Mouse (Mus musculus) adrenal gland, postnatal 36 days (tissue): ENCODE data around the gene Ivd. TPM values are rescaled to one million over a fixed set of nuclear protein-coding genes. Genes with fewer than 3 reads are reported as not detected.
A peak's percentile ranks its signal among the peaks of the same experiment; 100 is the strongest.

Experiments
- DNase-seq, 2 experiments: peaks; one replicate each; pipeline ENCODE4 v3.0.0; 2021; ENCODE audit warnings: mixed read lengths in 1 of 2
- total RNA-seq, 2 experiments: library from RNA; stranded (reverse); gene quantifications; 2 replicates each; pipeline ENCODE4 v1.2.3; 2021

Gene Ivd
- total RNA-seq, 2 experiments from 2014 or later = 171 to 443 TPM

DNA sequence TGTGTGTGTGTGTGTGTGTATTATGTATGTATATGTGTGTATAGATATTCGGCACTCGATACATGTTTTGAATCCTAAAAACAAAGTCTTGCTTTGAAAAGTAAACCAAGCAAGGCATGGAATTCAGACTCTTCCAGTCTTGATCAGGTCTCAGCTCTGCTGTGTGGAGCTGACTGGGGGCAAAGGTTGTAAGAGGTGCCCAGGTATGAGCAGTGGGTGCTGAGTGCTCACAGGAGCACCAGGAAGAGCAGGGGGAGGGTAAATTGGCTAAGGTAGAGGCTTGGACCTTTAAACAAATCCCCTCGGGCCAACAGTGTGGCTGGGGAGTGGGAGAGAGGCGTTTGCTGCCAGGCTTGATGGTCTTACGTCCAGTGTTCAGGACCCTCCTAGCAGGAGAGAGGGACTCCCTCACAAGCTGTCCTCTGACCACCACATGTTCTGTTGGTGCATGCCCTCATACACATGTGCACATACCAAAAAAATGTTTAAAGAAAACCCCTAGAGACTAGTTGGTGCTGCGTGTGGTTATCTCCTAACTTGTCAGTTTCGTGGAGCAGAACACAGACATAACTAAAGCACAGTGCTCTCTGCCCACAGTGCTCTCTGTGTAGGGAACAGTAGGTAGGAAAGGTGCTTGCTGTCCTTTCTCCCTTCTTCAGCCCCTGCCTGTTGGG, 49.0 kb downstream of the Ivd start:
- DNase-seq = no peak

DNA sequence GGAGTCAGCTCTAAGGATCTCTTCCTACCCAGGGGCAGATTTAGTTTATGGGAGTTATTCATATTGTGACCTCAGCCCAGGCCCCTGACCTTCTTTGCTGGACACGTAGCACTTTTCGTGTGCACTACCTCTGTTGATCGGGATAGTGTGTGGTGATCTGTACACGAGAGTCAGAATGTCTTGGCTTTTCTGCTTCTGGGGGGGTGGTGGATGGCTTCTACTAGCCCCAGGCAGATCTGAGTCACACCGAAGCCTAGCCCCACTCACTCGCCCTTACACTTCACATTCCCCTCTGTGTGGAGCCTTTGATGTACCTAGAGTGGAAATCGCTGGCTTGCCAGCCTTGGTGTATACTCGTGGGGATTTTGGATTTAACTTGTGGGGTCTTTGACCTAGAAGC, 51.0 kb downstream of the Ivd start:
- DNase-seq = no peak

- DNase-seq = peak; percentile 60 to 64
These were observed 52.0 kb downstream of the Ivd start for GRCm38 (mm10) chr2:118913551-118914276.

DNA sequence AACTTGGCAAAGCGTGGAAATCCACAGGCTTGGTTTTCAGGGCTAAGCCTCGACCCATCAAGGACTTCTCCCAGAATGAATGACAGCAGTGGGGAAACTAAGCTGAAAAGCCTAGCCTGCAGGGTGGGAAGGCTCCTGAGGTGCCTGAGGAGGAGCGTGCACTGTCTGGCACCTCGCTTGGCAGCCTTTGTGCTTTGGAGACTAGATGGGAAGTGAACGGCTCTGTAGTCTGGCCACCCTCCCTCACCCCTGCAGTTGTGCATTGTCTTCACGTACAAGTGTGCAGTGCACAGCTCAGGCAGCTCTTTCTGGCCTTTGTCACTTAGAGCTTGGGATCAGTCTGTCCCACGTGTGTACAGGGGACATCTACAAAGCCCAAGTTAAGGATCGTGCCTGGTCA, 52.9 kb downstream of the Ivd start:
- no peak for DNase-seq

DNA sequence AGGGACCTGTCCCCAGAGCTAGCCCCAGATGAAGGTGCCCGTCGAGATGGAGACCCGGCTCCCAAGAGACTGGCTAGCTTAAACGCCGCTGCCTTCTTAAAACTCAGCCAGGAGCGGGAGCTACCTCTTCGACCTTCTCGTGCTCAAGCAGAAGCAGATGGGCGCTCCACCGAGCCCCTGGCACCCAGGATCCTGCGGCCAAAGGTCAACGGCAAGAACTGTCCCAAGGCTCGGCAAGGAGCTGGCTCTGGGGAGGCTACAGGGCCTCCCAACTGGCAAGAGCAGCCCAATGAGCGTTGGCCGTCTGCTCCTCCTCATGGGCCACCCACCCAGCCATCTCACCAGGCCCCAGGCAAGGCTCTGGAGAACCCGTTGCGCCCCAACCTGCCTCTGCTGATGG, 54.7 kb downstream of the Ivd start:
- no peak for DNase-seq

- no peak for DNase-seq
These were observed 56.8 kb downstream of the Ivd start for GRCm38 (mm10) chr2:118918543-118918942.

- DNase-seq = no peak
These were observed 58.7 kb downstream of the Ivd start for GRCm38 (mm10) chr2:118920428-118920827.

- DNase-seq = no peak
These were observed 64.2 kb downstream of the Ivd start for GRCm38 (mm10) chr2:118925952-118926351.

GRCm38 (mm10) chr2:118926361-118926997, 64.7 kb downstream of the Ivd start, which contains the start of gene Chst14:
Gene Chst14 (plus strand): TSS chr2:118926496.
- DNase-seq = peak; percentile 89 to 94

GRCm38 (mm10) chr2:118926998-118927739, 65.4 kb downstream of the Ivd start:
- no peak for DNase-seq

Other genes starting within 250 kb of the Ivd start
- 10 to 100 TPM; 17.9 to 26.0 TPM for gene Pak6, start 198.7 kb upstream of the Ivd start, total RNA-seq
- under 1 TPM; 0.10 to 0.30 TPM for gene Ankrd63, start 158.0 kb upstream of the Ivd start, total RNA-seq
- gene Plcb2, start 133.5 kb upstream of the Ivd start, total RNA-seq = 1 to 10 TPM; 1.4 to 1.7 TPM
- 10 to 100 TPM; 35.5 to 40.5 TPM for gene Inafm2, start 116.2 kb upstream of the Ivd start, total RNA-seq
- 1 to 10 TPM; 4.8 to 5.6 TPM for gene Ccdc9b, start 99.3 kb upstream of the Ivd start, total RNA-seq
- not detected for gene Phgr1, start 89.2 kb upstream of the Ivd start, total RNA-seq
- gene Disp2, start 82.2 kb upstream of the Ivd start, total RNA-seq = 10 to 100 TPM; 20.6 to 26.4 TPM
- 1 to 10 TPM; 5.8 to 6.6 TPM for gene Knstrn, start 48.0 kb upstream of the Ivd start, total RNA-seq
- 10 to 100 TPM; 40.3 to 42.3 TPM for gene Bahd1, start 38.4 kb downstream of the Ivd start, total RNA-seq
- 10 to 100 TPM in 1 of 2 experiments, 1 to 10 TPM in 1; 9.7 to 15.0 TPM for gene Chst14, start 64.5 kb downstream of the Ivd start, total RNA-seq
- gene Ccdc32, start 167.4 kb downstream of the Ivd start, total RNA-seq = 10 to 100 TPM; 16.7 to 18.8 TPM
- 1 to 10 TPM; 5.0 to 5.1 TPM for gene Rpusd2, start 172.8 kb downstream of the Ivd start, total RNA-seq
- 1 to 10 TPM; 2.1 to 2.4 TPM for gene Knl1, start 185.2 kb downstream of the Ivd start, total RNA-seq